Mouse (Mus musculus) MEL (cell line): Measurements from ENCODE around the gene Igsf21. TPM values are rescaled to one million over a fixed set of nuclear protein-coding genes. Genes with fewer than 3 reads are reported as not detected.

ENCODE experiments used
- DNase-seq: peaks from one replicate; pipeline ENCODE4 v3.0.0; 2011; ENCODE audit warnings: low read depth, low spot score
- H3K27ac ChIP-seq: 2 replicates; pipeline ENCODE4 v1.5.1; 2012; ENCODE audit warnings: low read depth, mild to moderate bottlenecking, control low read depth, low read length, moderate library complexity; ENCODE audit not compliant: control insufficient read depth
- H3K27me3 ChIP-seq, 2 experiments: fragments of 150-350 bp in 1 of 2; sonication (generic) in 1 of 2; 2 replicates each; pipeline ENCODE4 v1.6.1; 2012; ENCODE audit warnings: low read length in 2 of 2, mild to moderate bottlenecking in 2 of 2, improper control_type of control experiment in 1 of 2, moderate library complexity in 1 of 2; ENCODE audit not compliant: insufficient read depth in 2 of 2, control insufficient read depth in 1 of 2
- H3K36me3 ChIP-seq, 2 experiments: 2 replicates each; pipeline ENCODE4 v1.6.1; 2012 to 2014; ENCODE audit warnings: low read length in 2 of 2, improper control_type of control experiment in 1 of 2, inconsistent platforms in 1 of 2, mild to moderate bottlenecking in 1 of 2; ENCODE audit not compliant: insufficient read depth in 2 of 2, control insufficient read depth in 1 of 2
- H3K4me1 ChIP-seq, 2 experiments: fragments of 150-350 bp in 1 of 2; sonication (generic) in 1 of 2; 2 replicates each; pipeline ENCODE4 v1.6.1; 2012; ENCODE audit warnings: low read length in 2 of 2, improper control_type of control experiment in 1 of 2, mild to moderate bottlenecking in 1 of 2; ENCODE audit not compliant: insufficient read depth in 2 of 2, control insufficient read depth in 1 of 2
- H3K4me3 ChIP-seq, 2 experiments: fragments of 150-350 bp in 1 of 2; sonication (generic) in 1 of 2; 2 replicates each; pipeline ENCODE4 v1.5.1; 2012; ENCODE audit warnings: low read depth in 2 of 2, low read length in 2 of 2, mild to moderate bottlenecking in 2 of 2, moderate library complexity in 2 of 2, control low read depth in 1 of 2, improper control_type of control experiment in 1 of 2; ENCODE audit not compliant: control insufficient read depth in 1 of 2, insufficient read depth in 1 of 2
- H3K79me2 ChIP-seq: 2 replicates; pipeline ENCODE4 v1.6.1; 2012; ENCODE audit warnings: mild to moderate bottlenecking, low read length, moderate library complexity; ENCODE audit not compliant: control insufficient read depth, poor library complexity, insufficient read depth
- H3K9ac ChIP-seq: 2 replicates; pipeline ENCODE4 v1.6.1; 2012; ENCODE audit warnings: low read depth, mild to moderate bottlenecking, control low read depth, low read length, moderate library complexity; ENCODE audit not compliant: control insufficient read depth, poor library complexity, severe bottlenecking
- H3K9me3 ChIP-seq: fragments of 150-350 bp; sonication (generic); replicated peaks from 2 replicates; pipeline ENCODE4 v1.6.1; 2012; ENCODE audit warnings: mild to moderate bottlenecking, low read length, improper control_type of control experiment, moderate library complexity; ENCODE audit not compliant: insufficient read depth
- CHD1 ChIP-seq: IDR thresholded peaks from 2 replicates; pipeline ENCODE4 v1.6.1; 2012; ENCODE audit warnings: low read depth, mild to moderate bottlenecking, inconsistent platforms, low read length, improper control_type of control experiment
- CTCF ChIP-seq, 3 experiments: IDR thresholded peaks in 2 of 3; conservative IDR thresholded peaks in 1 of 3; 2 replicates each; pipeline ENCODE4 v1.5.1; 2011 to 2012; ENCODE audit warnings: low read length in 3 of 3, low read depth in 2 of 3, mild to moderate bottlenecking in 2 of 3, improper control_type of control experiment in 1 of 3, inconsistent platforms in 1 of 3, mixed read lengths in 1 of 3, moderate library complexity in 1 of 3; ENCODE audit not compliant: control insufficient read depth in 1 of 3, insufficient read depth in 1 of 3, poor library complexity in 1 of 3, severe bottlenecking in 1 of 3
- E2F4 ChIP-seq: IDR thresholded peaks from 2 replicates; pipeline ENCODE4 v1.6.1; 2011; ENCODE audit warnings: low read depth, low read length, improper control_type of control experiment, borderline replicate concordance
- ELF1 ChIP-seq: IDR thresholded peaks from 2 replicates; pipeline ENCODE4 v1.6.1; 2014; ENCODE audit warnings: low read depth, mild to moderate bottlenecking, inconsistent platforms, low read length, improper control_type of control experiment, moderate library complexity
- KAT2A ChIP-seq: conservative IDR thresholded peaks from 2 replicates; pipeline ENCODE4 v1.6.1; 2012; ENCODE audit warnings: low read depth, low read length, improper control_type of control experiment, inconsistent platforms
- MAFK ChIP-seq: IDR thresholded peaks from 2 replicates; pipeline ENCODE4 v1.6.1; 2011; ENCODE audit warnings: low read depth, mild to moderate bottlenecking, low read length, improper control_type of control experiment, borderline replicate concordance
- MAX ChIP-seq: IDR thresholded peaks from 2 replicates; pipeline ENCODE4 v1.6.1; 2011; ENCODE audit warnings: low read length, improper control_type of control experiment
- MXI1 ChIP-seq: IDR thresholded peaks from 2 replicates; pipeline ENCODE4 v1.6.1; 2011; ENCODE audit warnings: mild to moderate bottlenecking, low read depth, low read length, improper control_type of control experiment
- MYC ChIP-seq: IDR thresholded peaks from 2 replicates; pipeline ENCODE4 v1.6.1; 2011; ENCODE audit warnings: low read depth, mild to moderate bottlenecking, low read length, improper control_type of control experiment, moderate library complexity
- NRF1 ChIP-seq: IDR thresholded peaks from 2 replicates; pipeline ENCODE4 v1.6.1; 2014; ENCODE audit warnings: low read depth, mild to moderate bottlenecking, inconsistent platforms, low read length, improper control_type of control experiment, moderate library complexity; ENCODE audit not compliant: poor library complexity, insufficient read depth, severe bottlenecking
- POLR2AphosphoS2 ChIP-seq: IDR thresholded peaks from 2 replicates; pipeline ENCODE4 v1.6.1; 2011; ENCODE audit warnings: low read length, improper control_type of control experiment
- RCOR1 ChIP-seq: IDR thresholded peaks from 2 replicates; pipeline ENCODE4 v1.6.1; 2012; ENCODE audit warnings: low read depth, mild to moderate bottlenecking, inconsistent platforms, low read length, improper control_type of control experiment
- SIN3A ChIP-seq: IDR thresholded peaks from 2 replicates; pipeline ENCODE4 v1.6.1; 2012; ENCODE audit warnings: low read length, improper control_type of control experiment, inconsistent platforms
- SMC3 ChIP-seq: IDR thresholded peaks from 2 replicates; pipeline ENCODE4 v1.6.1; 2011; ENCODE audit warnings: low read depth, low read length, improper control_type of control experiment
- TCF12 ChIP-seq: IDR thresholded peaks from 2 replicates; pipeline ENCODE4 v1.6.1; 2014; ENCODE audit warnings: low read depth, mild to moderate bottlenecking, inconsistent platforms, low read length, improper control_type of control experiment, moderate library complexity
- USF2 ChIP-seq, 2 experiments: IDR thresholded peaks; 2 replicates each; pipeline ENCODE4 v1.6.1; 2011 to 2012; ENCODE audit warnings: improper control_type of control experiment in 2 of 2, low read length in 2 of 2, borderline replicate concordance in 1 of 2, inconsistent platforms in 1 of 2, low read depth in 1 of 2, mild to moderate bottlenecking in 1 of 2; ENCODE audit not compliant: insufficient read depth in 1 of 2
- ZNF384 ChIP-seq: IDR thresholded peaks from 2 replicates; pipeline ENCODE4 v1.6.1; 2012; ENCODE audit warnings: low read depth, mild to moderate bottlenecking, inconsistent platforms, low read length, improper control_type of control experiment
- polyA plus RNA-seq, 2 experiments: library from polyadenylated mRNA; stranded (reverse) in 1 of 2; unstranded in 1 of 2; fragments of >175 nt in 1 of 2; fragments of >200 nt in 1 of 2; gene quantifications; 2 replicates each; pipeline versions ENCODE4 v1.2.1 to v1.2.4; 2012; ENCODE audit warnings: low replicate concordance in 2 of 2, low read depth in 1 of 2; ENCODE audit not compliant: insufficient read length in 2 of 2, insufficient read depth in 1 of 2, missing spikeins in 1 of 2
- total RNA-seq: library from RNA; depleted of rRNA; stranded (reverse); fragments of 300-350 nt; gene quantifications from 2 replicates; pipeline ENCODE4 v1.2.3, GENCODE M21; 2012

Igsf21 gene
- total and polyA plus RNA-seq, 3 experiments = not detected

DNA sequence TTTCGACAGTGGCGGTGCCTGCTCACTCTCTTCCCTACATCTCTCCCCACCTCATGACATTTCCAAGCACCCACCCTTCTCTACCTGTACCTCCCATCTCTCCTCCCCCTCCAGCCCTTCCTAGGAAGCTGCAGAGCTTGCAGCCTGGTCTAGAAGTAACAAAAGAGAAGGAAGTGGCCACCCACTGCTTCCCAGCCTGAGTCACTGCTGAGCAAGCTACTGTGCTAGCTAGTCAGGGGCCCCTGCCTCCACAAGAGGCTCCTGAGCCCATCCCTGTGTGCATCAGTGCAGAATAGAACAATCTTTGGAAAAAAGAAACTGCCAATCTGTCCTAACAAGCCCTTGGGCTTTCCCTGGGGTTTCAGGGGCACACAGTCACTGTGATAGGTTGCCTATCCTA, 31.7 kb upstream of the Igsf21 start:
- H3K9me3 ChIP-seq = no peaks in the 10 kb centered on the region
- H3K27me3 ChIP-seq = no peaks in the 10 kb centered on the region
- H3K27ac ChIP-seq = no peak overlapping the region
- no peak for DNase-seq
- no peak overlapping the region for H3K4me3 ChIP-seq
- no peaks in the 10 kb centered on the region for H3K36me3 ChIP-seq
- H3K4me1 ChIP-seq = no peaks in the 10 kb centered on the region
- H3K9ac ChIP-seq = no peak overlapping the region
- TF ChIP-seq CTCF (IDR thresholded peaks at IDR 0.05 in 2 of 3, conservative IDR thresholded peaks at IDR 0.05 in 1 of 3; ENCODE audit: control insufficient read depth in 1 of 3, insufficient read depth in 1 of 3, low read depth in 2 of 3, low read length in 3 of 3, poor library complexity in 1 of 3, severe bottlenecking in 1 of 3) (no peak), SMC3 (no peak)
- H3K79me2 ChIP-seq = no peaks in the 10 kb centered on the region

GRCm38 (mm10) chr4:140271913-140272312, 25.3 kb upstream of the Igsf21 start:
- Histone ChIP-seq H3K27ac (no peak overlapping the region), H3K9me3 (no peaks in the 10 kb centered on the region), H3K9ac (no peak overlapping the region), H3K36me3 (no peaks in the 10 kb centered on the region)
- no peak for TF ChIP-seq SMC3
- TF ChIP-seq NRF1 = no peak
- no peak for TF ChIP-seq RCOR1
- TF ChIP-seq, all 39 proteins: peak for 0
- DNase-seq = no peak
- H3K79me2 ChIP-seq = no peaks in the 10 kb centered on the region
- H3K4me3 ChIP-seq = no peak overlapping the region
- H3K4me1 ChIP-seq = no peaks in the 10 kb centered on the region
- no peaks in the 10 kb centered on the region for H3K27me3 ChIP-seq

GRCm38 (mm10) chr4:140270451-140270850, 23.9 kb upstream of the Igsf21 start:
- no peaks in the 10 kb centered on the region for H3K27me3 ChIP-seq
- H3K36me3 ChIP-seq = no peaks in the 10 kb centered on the region
- no peaks in the 10 kb centered on the region for H3K4me1 ChIP-seq
- no peak for DNase-seq
- H3K9me3 ChIP-seq = no peaks in the 10 kb centered on the region
- no peak overlapping the region for H3K4me3 ChIP-seq
- TF ChIP-seq NRF1 (no peak), E2F4 (no peak), MAX (no peak), MYC (no peak), MAFK (no peak), USF2 (IDR thresholded peaks at IDR 0.05; ENCODE audit: borderline replicate concordance in 1 of 2, insufficient read depth in 1 of 2, low read depth in 1 of 2, low read length in 2 of 2) (no peak), ZNF384 (no peak), ELF1 (no peak), MXI1 (no peak), TCF12 (no peak), POLR2AphosphoS2 (no peak), KAT2A (no peak), CHD1 (no peak), SIN3A (no peak), RCOR1 (no peak)
- H3K27ac ChIP-seq = no peak overlapping the region
- no peak overlapping the region for H3K9ac ChIP-seq
- H3K79me2 ChIP-seq = no peaks in the 10 kb centered on the region
